Mouse (Mus musculus) liver, embryonic 14.5 days (tissue): ENCODE measurements around the gene Cyp2f2.

Source experiments
- CTCF ChIP-seq: IDR thresholded peaks from 2 replicates; pipeline ENCODE4 v1.5.1; 2016; ENCODE audit warnings: antibody characterized with exemption, low read depth, control low read depth
- EP300 ChIP-seq: IDR thresholded peaks from 2 replicates; pipeline ENCODE4 v1.6.1; 2016; ENCODE audit warnings: antibody characterized with exemption, low read depth

DNA sequence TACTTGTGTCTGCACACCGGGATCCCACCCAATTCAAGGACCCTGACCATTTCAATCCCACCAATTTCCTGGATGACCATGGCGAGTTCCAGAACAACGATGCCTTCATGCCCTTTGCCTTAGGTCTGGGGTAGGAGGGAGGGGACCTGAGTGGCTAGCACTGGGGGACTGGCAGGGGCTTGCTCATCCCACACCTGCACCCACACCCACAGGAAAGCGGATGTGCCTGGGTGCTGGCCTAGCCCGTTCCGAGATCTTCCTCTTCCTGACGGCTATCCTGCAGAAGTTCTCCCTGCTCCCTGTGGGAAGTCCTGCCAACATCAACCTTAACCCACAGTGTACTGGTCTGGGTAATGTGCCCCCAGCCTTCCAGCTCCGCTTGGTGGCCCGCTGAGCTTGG lies 38.5 kb downstream of the Cyp2f2 start:
- TF ChIP-seq EP300 (no peak), CTCF (no peak)
